ENCODE assay signal across 10 mouse cellular contexts in the genomic region with DNA sequence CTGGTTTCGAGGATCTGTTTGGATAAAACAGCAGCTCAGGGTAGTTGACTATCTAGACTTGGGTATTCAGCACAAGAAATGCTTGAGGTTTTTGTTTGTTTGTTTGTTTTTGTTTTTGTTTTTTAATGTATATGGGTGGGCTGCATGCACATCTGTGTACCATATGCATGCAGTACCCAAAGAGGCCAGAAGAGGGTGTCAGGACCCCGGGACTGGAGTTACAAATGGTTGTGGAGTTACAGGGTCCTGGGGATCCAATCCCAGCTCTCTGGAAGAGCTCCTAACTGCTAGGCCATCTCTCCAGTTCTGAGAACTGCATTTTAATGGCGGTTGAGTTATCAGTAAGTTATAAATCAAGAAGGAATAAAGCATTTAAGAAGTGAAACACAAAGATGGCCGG.
DNase-seq lines count a peak whose midpoint lies in the region; ATAC-seq and TF ChIP-seq lines count a peak whose summit lies in the region.
"Had no signal": no experiment of that assay in that cellular context is flagged by ENCODE, and none has a peak within 500 bp of the region (broad histone marks: within the 10 kb centered on the region; RNA-seq: fewer than 3 reads in every experiment).

No protein-coding gene starts in this region.

- no peaks in the 10 kb centered on the region for H3K9me3 ChIP-seq in lung, embryonic 14.5 days (ENCODE audit: low read depth, low read length)
- H3K9me3 ChIP-seq in midbrain, postnatal 0 days (ENCODE audit: low read length) = no peaks in the 10 kb centered on the region
- H3K9me3 ChIP-seq: midbrain, embryonic 12.5 days had no signal

- no peaks in the 10 kb centered on the region; the same call in 1 of the 2 replicates for H3K4me1 ChIP-seq in lung, embryonic 14.5 days (ENCODE audit: insufficient read depth)
- H3K4me1 ChIP-seq in midbrain, postnatal 0 days (ENCODE audit: insufficient read depth, low read length) = no peaks in the 10 kb centered on the region
- H3K4me1 ChIP-seq: midbrain, embryonic 12.5 days had no signal

- DNase-seq in gastrocnemius, adult 18-20 months (ENCODE audit: low spot score) = peak; percentile 9
- DNase-seq in gastrocnemius, postnatal 36 days = no peak
- DNase-seq in lung, embryonic 14.5 days = peak; percentile 51
- DNase-seq in lung, adult 18-20 months = no peak
- DNase-seq in cerebellum, adult 9-10 months = peak; percentile 16
- DNase-seq in midbrain, postnatal 0 days (ENCODE audit: low spot score) = no peak
- no peak for DNase-seq in thymus, postnatal 10 days (ENCODE audit: low spot score in 2 of 2)

- ATAC-seq in lung, embryonic 14.5 days (ENCODE audit: insufficient read depth) = no peak
- no peak for ATAC-seq in midbrain, postnatal 0 days (ENCODE audit: low FRiP score)
- no peak for ATAC-seq in megakaryocyte, adult 5-6 weeks (ENCODE audit: poor library complexity, severe bottlenecking)

- no peak overlapping the region for H3K4me3 ChIP-seq in lung, embryonic 14.5 days (ENCODE audit: low read depth, low read length)
- H3K4me3 ChIP-seq in midbrain, postnatal 0 days (ENCODE audit: low read depth, low read length) = no peak overlapping the region
- H3K4me3 ChIP-seq: midbrain, embryonic 12.5 days had no signal

- TF ChIP-seq CTCF in lung, embryonic 14.5 days (IDR thresholded peaks at IDR 0.05; ENCODE audit: low read depth) = peak; percentile 65
- peak; percentile 62 for TF ChIP-seq CTCF in midbrain, postnatal 0 days (IDR thresholded peaks at IDR 0.05)

- no peak overlapping the region for H3K27ac ChIP-seq in lung, embryonic 14.5 days (ENCODE audit: low read depth)
- no peak overlapping the region for H3K27ac ChIP-seq in midbrain, postnatal 0 days (ENCODE audit: low read depth, low read length)
- H3K27ac ChIP-seq: midbrain, embryonic 12.5 days had no signal

- intact Hi-C loops in gastrocnemius, postnatal 36 days (cut with DNase I) = loop anchor here (10.0 kb wide), 1 partner anchor 452 kb away; no protein-coding TSS in a partner anchor

- no peak overlapping the region for H3K4me2 ChIP-seq in lung, embryonic 14.5 days
- H3K4me2 ChIP-seq in midbrain, postnatal 0 days (ENCODE audit: low read depth, low read length, poor library complexity, severe bottlenecking) = no peak overlapping the region
- H3K4me2 ChIP-seq: midbrain, embryonic 12.5 days had no signal

- no peaks in the 10 kb centered on the region for H3K27me3 ChIP-seq in lung, embryonic 14.5 days (ENCODE audit: insufficient read depth, low read length)
- H3K27me3 ChIP-seq in midbrain, postnatal 0 days (ENCODE audit: insufficient read depth, low read length) = no peaks in the 10 kb centered on the region
- H3K27me3 ChIP-seq: midbrain, embryonic 12.5 days had no signal

- H3K9ac ChIP-seq in lung, embryonic 14.5 days = no peak overlapping the region
- no peak overlapping the region for H3K9ac ChIP-seq in midbrain, postnatal 0 days (replicated peaks; ENCODE audit: low read length, poor library complexity, severe bottlenecking)
- H3K9ac ChIP-seq: midbrain, embryonic 12.5 days had no signal

- H3K36me3 ChIP-seq in lung, embryonic 14.5 days (ENCODE audit: insufficient read depth) = no peaks in the 10 kb centered on the region
- no peaks in the 10 kb centered on the region for H3K36me3 ChIP-seq in midbrain, postnatal 0 days (ENCODE audit: insufficient read depth, low read length)
- H3K36me3 ChIP-seq: G1E; midbrain, embryonic 12.5 days had no signal

- WGBS in lung, embryonic 14.5 days = 75% methylated on average over 4 of the region's 4 CpGs
- WGBS in midbrain, postnatal 0 days = 79% methylated on average over 4 of the region's 4 CpGs

Comparison
In these comparisons a context has a peak if more than half of its experiments do, and no peak if none do; other contexts are left out.
1. DNase-seq: peak in gastrocnemius, adult 18-20 months (single experiment), lung, embryonic 14.5 days (single experiment) and cerebellum, adult 9-10 months (single experiment); none in gastrocnemius, postnatal 36 days (0 of 2), lung, adult 18-20 months (0 of 2), midbrain, postnatal 0 days (single experiment) and thymus, postnatal 10 days (0 of 2).